Mouse (Mus musculus): ENCODE results near the gene Tmem230. TPM values are rescaled to one million over a fixed set of nuclear protein-coding genes. Genes with fewer than 3 reads are reported as not detected.

The Tmem230 gene
- polyA plus RNA-seq, 1 experiment = 1.9 TPM

DNA sequence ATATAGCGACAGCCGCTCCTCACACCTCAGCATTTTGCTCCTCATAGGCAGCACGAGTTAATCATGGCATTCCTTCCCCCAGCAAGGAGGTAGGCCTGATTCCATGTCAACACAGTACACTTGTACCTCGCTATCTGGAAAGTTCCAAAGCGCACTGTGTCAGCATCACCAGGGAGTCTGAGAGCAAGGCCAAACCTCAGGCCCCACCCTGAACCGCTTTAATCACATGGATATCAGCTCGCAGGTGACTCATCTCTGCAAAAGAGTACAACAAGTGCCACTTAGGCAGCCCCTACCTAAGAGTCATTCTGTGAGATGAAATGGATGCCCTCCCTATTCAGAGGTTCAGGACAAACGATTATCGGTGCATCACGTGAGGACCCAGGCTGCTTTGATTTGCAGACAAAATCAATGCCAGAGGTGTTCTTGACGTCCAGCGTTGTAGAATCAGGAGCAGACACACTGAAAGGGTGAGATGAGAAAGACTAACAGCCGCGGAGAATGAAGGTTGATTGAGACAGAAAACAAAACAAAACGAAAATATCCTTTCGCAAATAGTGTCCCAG lies 41.2 kb downstream of the Tmem230 start:
- Histone ChIP-seq H3K4me1 (ENCODE audit: control insufficient read depth) (peaks cover 12% of the 10 kb centered on the region), H3K9me3 (ENCODE audit: control insufficient read depth, low read length) (no peaks in the 10 kb centered on the region), H3K27me3 (ENCODE audit: control insufficient read depth) (no peaks in the 10 kb centered on the region), H3K4me3 (replicated peaks) (no peak overlapping the region), H3K36me3 (ENCODE audit: control insufficient read depth) (no peaks in the 10 kb centered on the region)
- TF ChIP-seq TAL1 (IDR thresholded peaks at IDR 0.05; ENCODE audit: low read length) = no peak
- no peak for TF ChIP-seq GATA1 (IDR thresholded peaks at IDR 0.05; ENCODE audit: low read length)

DNA sequence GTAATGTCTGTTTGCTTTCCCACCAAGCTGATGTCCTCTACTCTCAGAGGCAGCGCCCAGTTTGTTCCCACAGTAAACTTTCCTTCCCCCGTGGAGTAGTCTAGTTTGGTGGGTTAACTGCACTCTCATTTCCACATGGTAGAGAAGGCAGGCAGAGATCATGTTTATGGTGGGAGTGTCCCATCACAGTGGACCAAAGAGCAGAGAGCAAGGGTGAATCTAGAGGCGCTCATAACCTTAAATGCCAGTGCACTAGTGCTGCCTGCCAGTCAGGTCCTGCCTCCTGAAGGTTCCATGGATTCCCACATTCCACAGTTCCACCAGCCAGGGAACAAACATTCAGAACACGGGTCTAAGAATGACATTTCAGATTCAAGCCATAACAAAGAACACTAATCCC lies 42.1 kb downstream of the Tmem230 start:
- H3K9me3 ChIP-seq (ENCODE audit: control insufficient read depth, low read length) = no peaks in the 10 kb centered on the region
- H3K4me1 ChIP-seq (ENCODE audit: control insufficient read depth) = peaks cover 12% of the 10 kb centered on the region
- no peaks in the 10 kb centered on the region for H3K36me3 ChIP-seq (ENCODE audit: control insufficient read depth)
- no peaks in the 10 kb centered on the region for H3K27me3 ChIP-seq (ENCODE audit: control insufficient read depth)
- H3K4me3 ChIP-seq (replicated peaks) = no peak overlapping the region
- TF ChIP-seq TAL1 (IDR thresholded peaks at IDR 0.05; ENCODE audit: low read length) (no peak), GATA1 (IDR thresholded peaks at IDR 0.05; ENCODE audit: low read length) (no peak)

DNA sequence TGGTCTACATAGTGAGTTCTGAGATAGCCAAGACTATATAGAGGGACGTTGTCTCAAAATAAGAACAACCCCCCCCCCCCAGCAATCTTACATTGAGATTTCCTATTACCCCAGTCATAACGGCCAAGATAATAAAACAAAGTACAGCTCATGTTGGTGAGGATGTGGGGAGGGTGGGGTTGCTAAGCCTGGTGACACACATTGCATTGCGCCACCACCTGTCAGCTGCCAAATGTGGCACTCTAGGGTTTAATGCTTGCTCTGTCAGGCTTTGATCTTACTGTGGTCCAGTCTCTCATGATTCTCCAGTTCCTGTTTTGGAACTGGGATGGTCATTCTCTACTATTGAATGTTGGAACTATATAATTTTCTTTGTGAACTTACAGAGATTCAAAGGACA lies 43.8 kb downstream of the Tmem230 start:
- TF ChIP-seq GATA1 (IDR thresholded peaks at IDR 0.05; ENCODE audit: low read length) = no peak
- no peak for TF ChIP-seq TAL1 (IDR thresholded peaks at IDR 0.05; ENCODE audit: low read length)
- no peaks in the 10 kb centered on the region for H3K27me3 ChIP-seq (ENCODE audit: control insufficient read depth)

DNA sequence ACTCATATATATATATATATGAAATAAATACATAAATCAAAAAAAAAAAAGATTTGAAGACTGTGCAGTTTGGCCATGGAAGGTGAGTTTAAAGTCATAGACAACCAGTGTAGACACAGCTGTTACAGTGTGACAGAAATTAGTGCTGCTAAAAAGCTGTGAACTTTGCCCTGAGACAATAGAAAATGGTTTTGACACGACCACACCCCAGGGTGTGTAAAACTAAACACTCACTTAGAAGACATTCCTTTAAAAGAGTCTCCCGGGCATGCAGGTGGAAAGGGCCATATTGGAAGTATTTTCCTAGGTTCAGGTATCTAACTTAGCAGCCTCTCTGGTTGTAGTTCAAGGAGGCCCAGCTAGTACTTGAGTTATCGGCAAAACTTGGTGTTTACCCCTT lies 44.4 kb downstream of the Tmem230 start:
- Histone ChIP-seq H3K4me1 (ENCODE audit: control insufficient read depth) (peaks cover 3% of the 10 kb centered on the region), H3K9me3 (ENCODE audit: control insufficient read depth, low read length) (no peaks in the 10 kb centered on the region), H3K27me3 (ENCODE audit: control insufficient read depth) (no peaks in the 10 kb centered on the region), H3K4me3 (replicated peaks) (no peak overlapping the region), H3K36me3 (ENCODE audit: control insufficient read depth) (no peaks in the 10 kb centered on the region)
- TF ChIP-seq GATA1 (IDR thresholded peaks at IDR 0.05; ENCODE audit: low read length) = no peak
- no peak for TF ChIP-seq TAL1 (IDR thresholded peaks at IDR 0.05; ENCODE audit: low read length)

More for the DNA sequence above, 43.8 kb downstream of the Tmem230 start:
- H3K4me3 ChIP-seq (replicated peaks) = no peak overlapping the region
- H3K4me1 ChIP-seq (ENCODE audit: control insufficient read depth) = peaks cover 9% of the 10 kb centered on the region
- no peaks in the 10 kb centered on the region for H3K36me3 ChIP-seq (ENCODE audit: control insufficient read depth)
- no peaks in the 10 kb centered on the region for H3K9me3 ChIP-seq (ENCODE audit: control insufficient read depth, low read length)

DNA sequence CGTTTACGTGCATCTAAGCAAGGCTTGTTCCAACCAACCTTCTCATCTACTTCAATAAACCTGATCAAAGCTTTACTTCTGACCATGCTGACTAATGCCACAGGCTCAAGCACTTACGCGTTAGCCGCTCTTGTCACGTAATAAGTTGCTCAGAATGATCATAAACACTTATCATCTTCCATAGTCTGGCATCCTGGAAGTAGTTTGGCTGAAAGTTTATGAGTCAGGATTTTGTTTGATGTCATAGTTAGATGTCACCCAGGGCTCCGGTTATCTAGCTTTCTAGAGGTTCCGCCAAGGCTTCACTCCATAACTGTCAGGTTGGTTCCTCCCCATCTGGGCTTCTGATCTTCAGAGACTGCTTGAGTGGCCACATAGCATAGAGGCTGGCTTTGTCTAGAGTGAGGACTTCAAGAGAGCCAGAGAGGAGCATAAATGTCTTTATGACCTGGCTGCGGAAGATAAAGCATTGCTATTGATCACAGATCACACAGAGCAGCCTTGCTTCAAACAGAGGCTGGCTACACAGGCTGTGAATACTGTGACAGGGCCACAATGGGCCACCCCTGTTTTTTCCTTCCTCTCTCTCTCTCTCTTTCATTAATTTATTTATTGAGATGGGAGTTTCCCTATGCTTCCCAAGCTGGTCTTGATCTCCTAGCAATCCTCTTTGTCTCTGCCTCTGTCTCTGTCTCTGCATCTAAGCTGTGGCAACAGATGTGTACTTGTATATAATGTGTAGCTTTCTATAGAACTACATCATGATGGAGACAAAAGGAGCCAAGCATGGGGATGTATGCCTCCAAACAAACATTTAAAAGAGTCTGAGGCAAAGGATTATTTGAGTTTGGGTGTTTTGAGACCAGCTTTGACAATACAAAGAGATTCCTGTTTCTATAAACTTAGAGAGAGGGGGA lies 49.3 kb downstream of the Tmem230 start:
- Histone ChIP-seq H3K4me1 (ENCODE audit: control insufficient read depth) (no peaks in the 10 kb centered on the region), H3K36me3 (ENCODE audit: control insufficient read depth) (no peaks in the 10 kb centered on the region), H3K4me3 (replicated peaks) (no peak overlapping the region), H3K9me3 (ENCODE audit: control insufficient read depth, low read length) (no peaks in the 10 kb centered on the region), H3K27me3 (ENCODE audit: control insufficient read depth) (no peaks in the 10 kb centered on the region)
- TF ChIP-seq TAL1 (IDR thresholded peaks at IDR 0.05; ENCODE audit: low read length) (no peak), GATA1 (IDR thresholded peaks at IDR 0.05; ENCODE audit: low read length) (no peak)

DNA sequence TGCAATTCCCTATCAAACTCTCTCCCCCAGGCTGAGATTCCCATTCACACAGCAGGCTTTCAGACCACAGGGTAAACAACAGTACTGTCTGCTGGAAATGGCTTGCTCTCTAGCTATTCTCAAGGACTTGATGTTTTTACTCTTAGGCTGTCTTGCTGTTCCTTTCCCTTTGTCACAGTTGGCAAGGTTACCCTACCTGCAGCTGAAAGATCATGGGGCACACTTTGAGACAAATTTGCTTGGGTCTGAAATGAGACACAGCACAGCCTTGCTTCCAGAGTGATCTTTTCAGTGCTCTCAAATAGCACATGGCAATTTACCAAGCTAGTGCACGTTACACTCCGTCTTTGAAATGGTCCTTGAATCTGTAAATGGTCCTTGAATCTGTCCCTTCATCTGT lies 52.0 kb downstream of the Tmem230 start:
- H3K4me3 ChIP-seq (replicated peaks) = no peak overlapping the region
- H3K4me1 ChIP-seq (ENCODE audit: control insufficient read depth) = no peaks in the 10 kb centered on the region
- TF ChIP-seq TAL1 (IDR thresholded peaks at IDR 0.05; ENCODE audit: low read length) (no peak), GATA1 (IDR thresholded peaks at IDR 0.05; ENCODE audit: low read length) (no peak)
- H3K27me3 ChIP-seq (ENCODE audit: control insufficient read depth) = no peaks in the 10 kb centered on the region
- H3K36me3 ChIP-seq (ENCODE audit: control insufficient read depth) = no peaks in the 10 kb centered on the region
- no peaks in the 10 kb centered on the region for H3K9me3 ChIP-seq (ENCODE audit: control insufficient read depth, low read length)

DNA sequence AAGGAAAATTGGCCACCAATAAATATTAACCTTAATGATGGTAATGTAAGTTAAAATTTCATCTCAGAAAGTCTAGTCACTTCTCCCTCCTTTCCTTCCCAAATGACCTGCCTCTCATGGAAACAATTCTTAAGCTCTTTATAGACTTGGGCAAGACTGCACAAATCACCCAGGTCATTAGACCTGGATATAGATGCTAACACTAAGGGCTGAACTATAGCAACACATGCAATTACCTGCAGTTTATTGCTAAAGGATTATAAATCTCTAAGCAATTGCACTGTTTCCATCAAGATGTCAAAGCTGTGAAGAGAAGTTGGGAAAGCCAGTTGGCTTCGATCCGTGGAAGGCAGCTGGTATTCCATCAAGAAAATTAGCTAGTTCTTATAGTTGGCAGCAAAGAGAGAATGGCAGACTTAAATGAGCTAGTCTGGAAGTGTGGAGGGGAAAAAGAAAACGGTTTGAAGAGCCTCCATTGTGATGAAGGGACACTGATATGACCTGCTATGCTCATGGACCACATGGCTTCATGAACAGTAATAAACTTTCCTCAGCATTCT lies 56.9 kb downstream of the Tmem230 start:
- Histone ChIP-seq H3K27me3 (ENCODE audit: control insufficient read depth) (no peaks in the 10 kb centered on the region), H3K4me3 (replicated peaks) (no peak overlapping the region), H3K4me1 (ENCODE audit: control insufficient read depth) (no peaks in the 10 kb centered on the region), H3K9me3 (ENCODE audit: control insufficient read depth, low read length) (no peaks in the 10 kb centered on the region), H3K36me3 (ENCODE audit: control insufficient read depth) (no peaks in the 10 kb centered on the region)
- TF ChIP-seq GATA1 (IDR thresholded peaks at IDR 0.05; ENCODE audit: low read length) = no peak
- TF ChIP-seq TAL1 (IDR thresholded peaks at IDR 0.05; ENCODE audit: low read length) = no peak

Other genes with a start within 250 kb of the Tmem230 start
- gene Rassf2, start 217.5 kb downstream of the Tmem230 start, polyA plus RNA-seq (2012) = under 0.01 and 0.06 TPM in 2 replicates
- not detected in 2 replicates for gene Slc23a2, start 102.7 kb downstream of the Tmem230 start, polyA plus RNA-seq (2012)
- 11.3 and 19.1 TPM in 2 replicates for gene Pcna, start 5.5 kb upstream of the Tmem230 start, polyA plus RNA-seq (2012)
- 0.64 and 0.71 TPM in 2 replicates for gene Cds2, start 15.3 kb upstream of the Tmem230 start, polyA plus RNA-seq (2012)
- gene Prokr2, start 137.6 kb upstream of the Tmem230 start, polyA plus RNA-seq (2012) = 0.01 TPM in 1 of 2 replicates, not detected in the other